Mouse (Mus musculus): ENCODE measurements around the gene Gm20388.

GRCm38 (mm10) chr8:120426622-120427385 is 516.2 kb downstream of the Gm20388 start:
- TF ChIP-seq POLR2A (IDR thresholded peaks at IDR 0.05; ENCODE audit: low read depth, low read length) (no peak), CTCF (conservative IDR thresholded peaks at IDR 0.05; ENCODE audit: insufficient read depth, insufficient read length, low read depth, low read length) (no peak)

Data from kidney, adult 2 months (tissue).